Mouse (Mus musculus): ENCODE results near the gene Ccdc81. TPM values are rescaled to one million over a fixed set of nuclear protein-coding genes. Genes with fewer than 3 reads are reported as not detected.
A peak's percentile ranks its signal among the peaks of the same experiment; 100 is the strongest.

The Ccdc81 gene
- total RNA-seq, 2 experiments from 2014 or later, result not detected

DNA sequence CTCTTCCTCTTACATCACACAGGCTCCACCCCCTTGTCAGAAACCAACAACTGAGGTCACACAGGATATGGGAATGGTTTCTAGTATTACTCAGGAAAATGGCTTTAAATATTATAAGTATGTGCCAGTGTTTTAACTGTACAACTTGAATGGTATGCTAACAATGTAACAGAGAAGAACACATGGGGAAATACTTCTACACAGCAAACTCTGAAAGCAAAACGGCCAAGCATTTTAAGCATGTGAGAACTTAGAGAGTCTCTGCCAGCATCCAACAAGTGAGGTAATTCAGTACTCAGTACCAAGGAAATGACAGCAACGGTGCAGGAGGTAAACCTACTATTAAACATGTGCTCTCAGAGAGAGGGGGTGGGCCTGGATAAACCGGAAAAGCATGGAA is 18.9 kb downstream of the Ccdc81 start:
- intact Hi-C loops (cut with DNase I), result no loop called here
- DNase-seq (ENCODE audit: low spot score), result no peak

DNA sequence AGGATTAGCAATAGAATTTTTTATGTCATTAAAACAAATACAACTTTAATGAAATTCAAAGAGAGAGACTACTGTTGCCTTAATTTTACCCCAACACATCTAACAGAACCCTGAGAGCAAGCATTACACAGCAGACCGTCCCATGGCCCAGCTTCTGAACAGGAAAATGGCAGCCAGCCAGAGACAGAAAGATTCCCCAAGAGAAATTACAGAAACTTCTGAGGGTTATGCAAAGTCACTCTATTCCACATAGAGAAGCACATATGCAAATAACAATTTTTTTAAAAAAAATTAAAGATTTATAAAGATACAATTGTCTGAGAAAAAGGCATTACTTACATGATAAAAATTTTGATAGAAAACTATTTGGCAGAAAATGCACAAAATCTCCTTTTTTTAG is 23.7 kb downstream of the Ccdc81 start:
- intact Hi-C loops (cut with DNase I), result no loop called here
- DNase-seq (ENCODE audit: low spot score), result no peak

DNA sequence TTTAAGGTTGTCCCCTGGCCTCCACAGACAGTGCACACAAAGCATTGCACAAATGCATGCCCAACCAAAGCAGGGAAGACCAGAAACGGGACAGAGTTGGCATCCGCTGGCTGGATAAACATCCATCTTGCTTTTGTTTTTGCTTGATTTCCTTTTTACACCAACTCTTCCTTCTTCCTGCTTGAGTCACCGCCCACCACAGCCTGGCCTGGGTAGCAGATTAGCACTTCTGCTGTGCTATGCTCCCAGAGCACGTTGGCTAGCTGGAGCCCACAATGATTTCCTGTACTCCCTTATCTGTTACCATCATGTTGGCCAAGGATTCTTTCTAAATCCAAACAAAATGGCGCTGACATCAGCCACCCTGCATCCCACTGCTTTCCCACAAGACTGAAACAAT is 36.2 kb downstream of the Ccdc81 start:
- intact Hi-C loops (cut with DNase I), result no loop called here
- no peak for DNase-seq (ENCODE audit: low spot score)

DNA sequence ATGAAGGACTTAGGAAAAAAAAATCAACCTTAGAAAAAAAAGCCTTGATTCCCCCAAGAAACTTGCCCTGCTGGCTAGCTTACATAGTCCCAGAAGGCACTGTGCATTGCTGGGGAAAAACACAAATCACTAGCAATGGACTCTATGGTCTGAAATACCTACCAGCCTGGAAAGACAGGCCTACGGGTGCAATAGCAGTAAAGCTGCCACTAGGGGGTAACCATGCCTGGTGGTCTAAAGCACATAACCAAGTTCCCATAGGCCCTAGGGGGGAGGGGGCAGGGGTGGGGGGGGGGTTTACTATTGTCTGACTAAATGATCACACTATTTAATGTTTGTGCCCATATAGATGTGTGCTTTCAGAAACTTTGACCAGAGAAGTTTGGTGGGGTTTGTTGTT is 38.7 kb downstream of the Ccdc81 start:
- intact Hi-C loops (cut with DNase I), result no loop called here
- DNase-seq (ENCODE audit: low spot score), result no peak

DNA sequence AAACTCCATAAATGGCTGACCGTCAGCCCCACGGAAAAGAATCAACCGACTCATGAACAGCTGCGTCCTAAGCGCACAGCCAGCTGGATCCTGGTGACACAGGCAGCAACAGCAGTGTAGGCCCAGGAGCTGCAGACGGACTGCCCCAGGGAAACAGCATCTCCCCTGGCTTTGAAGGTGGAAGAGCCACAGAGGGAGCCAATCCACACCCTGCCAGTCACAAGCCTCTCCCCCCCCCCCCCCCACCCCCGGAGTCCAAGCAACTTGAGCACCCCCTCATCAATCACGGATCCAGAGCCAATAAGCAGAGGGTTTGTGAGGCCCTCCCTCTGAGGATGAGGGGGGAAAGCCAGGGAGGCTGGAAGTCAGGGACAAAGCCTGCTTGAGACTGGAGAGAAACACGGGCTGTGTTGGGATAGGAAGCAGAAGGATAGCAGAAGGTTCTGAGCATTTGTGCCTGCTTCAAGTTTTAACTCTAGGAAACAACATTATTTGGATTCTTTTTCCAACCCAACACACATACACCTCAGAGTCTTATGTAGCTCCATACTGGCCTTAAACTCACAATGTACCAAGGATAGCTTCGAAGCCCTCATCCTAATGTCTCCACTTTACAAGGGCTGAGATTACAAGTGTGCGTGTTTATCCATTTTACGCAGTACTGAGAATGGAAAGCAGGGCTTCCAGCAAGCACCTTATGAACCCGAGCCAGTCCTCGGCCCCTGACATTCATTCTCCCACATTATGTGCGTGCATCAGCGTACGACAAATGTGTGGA is 46.8 kb downstream of the Ccdc81 start:
- intact Hi-C loops (cut with DNase I), result no loop called here
- peak; percentile 52 for DNase-seq (ENCODE audit: low spot score)

DNA sequence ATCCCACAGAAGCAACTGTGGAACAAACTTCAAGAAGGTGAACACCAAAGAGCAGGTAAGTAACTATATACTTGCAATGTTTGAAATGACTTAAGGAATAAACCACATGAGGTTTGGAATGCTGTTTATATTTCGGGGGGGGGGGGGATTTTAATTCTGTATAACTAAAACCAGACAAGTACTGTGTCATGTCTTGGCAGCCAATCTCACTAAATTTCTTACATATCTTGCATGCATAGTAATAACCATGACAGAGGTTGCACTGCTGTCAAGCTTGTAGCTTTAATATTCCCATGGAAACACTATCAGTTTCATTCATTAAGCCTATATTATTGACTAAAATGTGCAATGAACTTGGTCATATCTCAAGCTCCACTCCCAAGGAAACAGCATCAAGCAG is 48.2 kb downstream of the Ccdc81 start:
- DNase-seq (ENCODE audit: low spot score), result no peak

DNA sequence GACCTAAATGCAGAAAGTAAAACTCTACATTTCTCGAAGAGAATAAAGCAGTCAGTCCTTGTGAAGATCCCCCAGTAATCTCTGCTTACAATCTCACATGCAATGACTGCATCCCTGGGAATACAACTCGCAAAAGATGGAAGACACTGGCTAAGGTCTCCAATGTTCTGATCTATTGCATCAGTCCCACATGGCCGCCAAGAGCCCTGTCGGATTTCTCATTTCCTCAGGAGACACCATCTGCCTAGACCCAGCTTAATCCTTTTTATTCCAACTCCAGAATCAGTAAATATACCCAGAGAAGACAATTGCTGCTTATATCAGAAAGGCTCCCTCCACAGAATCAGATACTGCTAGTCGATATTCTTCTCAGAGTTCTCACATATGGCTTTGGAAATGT is 50.3 kb downstream of the Ccdc81 start:
- DNase-seq (ENCODE audit: low spot score), result no peak
- intact Hi-C loops (cut with DNase I), result no loop called here

More for the DNA sequence above, 48.2 kb downstream of the Ccdc81 start:
- intact Hi-C loops (cut with DNase I), result no loop called here

DNA sequence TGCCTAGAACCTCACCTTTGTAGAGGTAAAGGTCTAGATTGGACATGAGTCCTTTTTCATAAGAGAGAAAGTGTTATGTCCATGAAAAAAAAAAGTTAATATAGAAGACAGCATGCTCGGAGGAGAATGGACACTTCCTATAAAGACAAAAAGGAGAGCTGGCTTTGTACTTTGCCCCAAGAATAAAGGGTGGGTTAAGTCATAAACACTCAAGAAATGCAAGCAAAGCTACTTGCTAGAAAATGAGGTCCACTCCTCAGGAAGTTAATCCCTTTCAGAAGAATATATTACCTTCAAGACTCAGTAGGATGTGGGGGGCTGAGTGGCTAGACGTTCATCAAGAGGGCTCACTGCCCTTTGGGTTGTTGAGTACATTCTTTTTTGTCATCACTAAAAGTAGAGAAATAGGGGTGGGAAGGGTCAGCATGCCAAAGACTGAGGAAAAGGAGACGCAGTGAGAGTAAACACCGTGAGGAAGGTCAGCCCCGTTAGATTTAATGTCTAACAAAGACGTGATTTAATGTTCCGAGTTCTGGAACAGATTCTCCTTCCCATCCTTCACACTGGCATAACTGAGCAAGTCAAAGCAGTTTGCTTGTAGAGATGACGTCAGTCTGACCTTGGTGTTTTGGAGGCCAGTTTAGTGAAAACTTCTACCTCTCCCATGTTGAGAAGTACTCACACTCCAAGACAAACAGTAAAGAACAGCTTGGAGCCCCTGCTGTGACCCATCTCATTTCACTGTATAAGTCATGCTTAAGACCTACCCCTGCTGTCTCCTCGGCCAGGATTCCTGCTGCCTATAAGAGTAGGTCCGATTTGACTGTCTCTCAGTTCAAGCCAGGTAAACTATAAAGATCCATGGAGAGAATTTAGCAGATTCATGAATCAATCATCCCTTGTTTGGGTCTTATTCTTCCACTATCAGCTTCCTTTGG is 51.0 kb downstream of the Ccdc81 start:
- intact Hi-C loops (cut with DNase I), result no loop called here
- no peak for DNase-seq (ENCODE audit: low spot score)

DNA sequence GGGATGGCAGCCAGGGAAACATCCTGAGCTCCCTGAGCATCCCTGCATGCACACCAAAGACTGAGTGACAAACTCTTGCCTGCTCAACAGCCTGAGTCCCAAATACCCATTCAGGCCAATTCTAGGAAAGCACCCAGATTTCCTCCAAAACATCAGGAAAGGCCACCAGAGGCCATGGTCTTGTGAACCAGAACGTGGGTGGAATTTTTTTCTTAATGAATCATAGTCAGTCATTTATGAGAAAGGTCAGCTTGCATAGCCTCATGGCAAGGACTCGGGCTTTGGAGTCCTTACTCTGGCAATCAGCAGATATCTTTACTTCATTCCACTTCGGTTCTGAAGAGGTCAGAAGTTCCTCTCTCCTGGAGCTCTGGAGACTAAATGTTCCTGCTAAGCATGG is 52.9 kb downstream of the Ccdc81 start:
- intact Hi-C loops (cut with DNase I), result no loop called here
- no peak for DNase-seq (ENCODE audit: low spot score)

DNA sequence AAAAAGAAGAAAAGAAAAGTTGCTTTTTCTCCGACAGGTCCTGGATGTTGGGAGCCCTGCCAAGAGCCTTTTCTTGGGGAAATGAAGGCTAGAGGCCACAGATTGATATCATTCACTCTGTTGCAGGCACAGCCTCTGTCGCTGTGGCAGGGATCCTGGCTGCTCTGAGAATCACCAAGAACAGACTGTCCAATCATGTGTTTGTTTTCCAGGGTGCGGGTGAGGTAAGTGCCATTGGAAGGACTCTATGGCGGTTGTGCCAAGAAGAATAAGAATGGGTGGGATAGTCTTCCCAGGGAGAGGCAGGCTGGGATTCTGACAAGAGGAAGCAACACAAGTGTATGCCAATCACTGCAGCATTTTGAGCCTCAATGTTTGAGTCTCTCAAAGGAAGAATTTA is 57.8 kb downstream of the Ccdc81 start:
- intact Hi-C loops (cut with DNase I), result loop anchor here (10.0 kb wide), 1 partner anchor 371 kb away; no protein-coding TSS in a partner anchor
- DNase-seq (ENCODE audit: low spot score), result no peak

DNA sequence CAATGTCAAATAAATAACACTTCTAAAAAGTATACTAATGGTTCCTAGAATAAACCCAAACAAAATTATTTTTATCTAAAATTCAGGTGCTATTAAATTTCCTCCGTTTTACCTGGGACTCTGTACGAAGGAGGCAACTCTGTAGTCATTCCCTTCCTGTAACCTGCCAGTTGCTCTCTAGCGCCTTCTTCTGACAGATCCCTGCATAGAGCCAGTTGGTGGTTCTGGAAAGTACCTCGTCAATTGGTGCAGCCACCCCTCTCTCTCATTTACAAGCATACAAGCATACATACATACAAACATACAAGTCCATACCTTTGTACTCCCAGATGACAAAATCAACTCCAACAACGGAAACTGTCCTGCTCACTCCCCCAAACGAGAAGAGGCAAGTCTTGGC is 59.9 kb downstream of the Ccdc81 start:
- intact Hi-C loops (cut with DNase I), result loop anchor here (10.0 kb wide), 1 partner anchor 369 kb away; no protein-coding TSS in a partner anchor
- no peak for DNase-seq (ENCODE audit: low spot score)

DNA sequence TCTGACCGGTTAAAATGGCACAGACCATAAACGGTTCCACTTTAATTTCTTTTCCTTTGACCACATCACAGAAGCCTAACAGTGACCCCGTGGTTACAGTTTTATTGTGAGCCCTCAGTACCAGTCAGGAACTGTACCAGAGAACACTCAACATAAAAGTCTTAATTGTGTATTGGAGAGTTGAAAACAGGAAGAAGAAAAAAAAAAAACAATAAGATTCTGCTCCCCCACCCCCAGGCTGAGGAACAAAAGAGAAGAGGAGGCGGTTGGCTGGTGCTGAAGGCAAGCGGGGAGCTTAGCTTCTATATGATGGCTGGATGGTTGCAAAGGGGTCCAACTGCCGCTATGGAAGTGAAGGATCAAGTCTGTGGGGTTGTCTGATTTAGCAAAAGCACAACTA is 60.3 kb downstream of the Ccdc81 start:
- no peak for DNase-seq (ENCODE audit: low spot score)

DNA sequence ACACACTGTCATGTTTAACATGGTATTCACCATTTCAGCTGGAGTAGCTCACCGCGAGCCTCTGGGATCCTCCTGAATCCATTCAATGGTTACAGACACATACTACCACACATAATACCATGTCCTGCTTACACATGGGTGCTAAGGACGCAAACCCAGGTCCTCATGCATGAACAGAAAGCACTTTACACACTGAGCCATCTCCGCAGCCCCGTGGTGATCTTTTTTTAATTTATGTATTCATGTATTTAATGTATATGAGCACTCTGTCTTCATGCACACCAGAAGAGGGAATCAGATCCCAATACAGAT is 61.1 kb downstream of the Ccdc81 start:
- intact Hi-C loops (cut with DNase I), result loop anchor here (1.0 to 10.0 kb wide), 2 partner anchors 342 to 368 kb away; no protein-coding TSS in a partner anchor
- DNase-seq (ENCODE audit: low spot score), result no peak

More for the DNA sequence above, 60.3 kb downstream of the Ccdc81 start:
- intact Hi-C loops (cut with DNase I), result loop anchor here (10.0 kb wide), 1 partner anchor 368 kb away; no protein-coding TSS in a partner anchor

DNA sequence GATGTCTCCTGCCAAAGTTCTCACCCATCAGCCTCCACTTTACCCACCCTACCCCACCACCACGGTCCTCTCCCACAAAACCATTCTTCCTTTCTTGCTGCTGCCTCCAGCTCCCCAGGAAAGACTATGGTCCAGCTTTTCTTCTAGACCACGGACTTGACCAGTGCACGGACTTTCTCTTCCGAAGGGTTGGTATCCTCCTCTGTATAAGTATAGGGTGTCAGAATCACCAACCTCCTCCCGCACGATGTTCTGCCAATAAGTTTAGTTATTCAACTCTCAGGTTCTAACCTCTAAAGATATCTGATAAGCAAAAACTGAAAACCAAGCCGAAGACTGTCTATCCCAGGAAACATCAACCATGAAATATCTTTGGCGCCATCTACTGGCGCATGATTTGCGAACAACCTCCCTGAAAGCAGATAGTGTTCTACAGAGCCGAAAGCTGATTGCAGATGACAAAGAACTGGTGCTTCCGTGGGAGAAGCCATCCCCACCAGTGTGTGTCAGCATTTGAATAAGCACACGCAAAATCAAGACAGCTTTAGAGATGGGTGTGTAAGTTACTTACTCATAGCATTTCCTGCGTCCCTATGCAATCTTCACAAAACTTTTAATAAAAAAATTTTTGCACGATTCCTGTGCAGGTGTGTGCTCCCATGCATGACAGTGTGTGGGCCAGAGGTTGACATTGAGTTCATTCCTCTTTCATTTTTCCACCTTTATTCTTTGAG is 61.6 kb downstream of the Ccdc81 start:
- peak; percentile 36 for DNase-seq (ENCODE audit: low spot score)
- intact Hi-C loops (cut with DNase I), result loop anchor here (1.0 to 10.0 kb wide), 2 partner anchors 342 to 367 kb away; no protein-coding TSS in a partner anchor

DNA sequence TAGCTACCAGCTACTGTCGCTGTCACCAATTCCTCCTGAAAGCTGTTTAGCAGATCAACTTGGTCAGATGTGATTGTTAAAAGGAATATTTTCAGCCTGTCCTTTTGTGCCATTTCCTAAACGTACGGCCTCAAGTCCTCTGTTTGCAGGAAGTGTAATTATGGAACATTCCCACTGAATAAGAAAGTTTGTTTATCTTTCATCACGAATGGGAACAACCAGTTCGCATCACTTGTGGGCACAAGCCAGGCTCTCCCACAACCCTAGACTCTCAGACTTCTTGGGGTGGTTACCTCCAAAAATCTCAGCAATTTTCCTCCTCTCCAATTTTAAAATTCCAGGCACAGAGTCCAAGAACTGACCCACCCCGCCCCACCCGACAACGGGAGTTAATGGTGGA is 63.7 kb downstream of the Ccdc81 start:
- DNase-seq (ENCODE audit: low spot score), result no peak
- intact Hi-C loops (cut with DNase I), result loop anchor here (10.0 kb wide), 1 partner anchor 365 kb away; no protein-coding TSS in a partner anchor

DNA sequence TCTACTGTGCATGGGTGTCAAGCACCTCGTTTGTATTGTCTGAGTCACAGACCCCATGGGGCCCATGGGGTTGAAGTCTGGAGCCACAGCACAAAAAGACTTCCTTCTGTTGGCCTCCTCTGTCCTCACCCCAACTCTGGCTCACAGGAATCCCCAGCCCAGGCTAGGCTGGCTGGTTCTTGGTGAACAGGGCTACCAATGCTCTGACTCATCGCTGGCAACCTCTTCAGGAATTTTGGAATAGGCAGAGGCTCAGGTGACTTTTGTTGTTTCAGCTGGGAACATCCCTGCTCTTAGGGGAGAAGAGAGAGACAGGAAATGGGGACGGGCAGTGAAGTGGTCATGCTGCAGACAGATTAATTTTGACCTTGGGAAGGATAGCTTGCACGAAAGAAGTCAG is 65.6 kb downstream of the Ccdc81 start:
- no peak for DNase-seq (ENCODE audit: low spot score)
- intact Hi-C loops (cut with DNase I), result no loop called here

DNA sequence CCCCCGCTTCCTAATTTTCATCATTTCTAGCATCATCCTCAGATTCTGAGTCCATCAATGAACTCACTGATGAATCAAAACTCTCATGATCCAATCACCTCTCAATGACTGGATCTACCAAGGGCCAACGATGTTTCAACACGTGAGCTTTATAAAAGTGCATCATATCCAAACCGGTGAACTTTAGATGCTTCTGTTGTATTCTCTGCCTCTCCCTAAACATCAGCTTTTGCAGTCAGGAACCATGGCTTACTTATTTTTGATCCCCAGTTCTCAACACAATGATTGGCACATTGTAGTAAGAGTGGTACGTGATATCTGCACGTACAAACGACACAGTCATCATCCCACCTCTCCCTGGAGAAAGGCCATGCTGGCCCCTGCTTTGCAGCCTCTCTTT is 66.8 kb downstream of the Ccdc81 start:
- intact Hi-C loops (cut with DNase I), result no loop called here
- no peak for DNase-seq (ENCODE audit: low spot score)

DNA sequence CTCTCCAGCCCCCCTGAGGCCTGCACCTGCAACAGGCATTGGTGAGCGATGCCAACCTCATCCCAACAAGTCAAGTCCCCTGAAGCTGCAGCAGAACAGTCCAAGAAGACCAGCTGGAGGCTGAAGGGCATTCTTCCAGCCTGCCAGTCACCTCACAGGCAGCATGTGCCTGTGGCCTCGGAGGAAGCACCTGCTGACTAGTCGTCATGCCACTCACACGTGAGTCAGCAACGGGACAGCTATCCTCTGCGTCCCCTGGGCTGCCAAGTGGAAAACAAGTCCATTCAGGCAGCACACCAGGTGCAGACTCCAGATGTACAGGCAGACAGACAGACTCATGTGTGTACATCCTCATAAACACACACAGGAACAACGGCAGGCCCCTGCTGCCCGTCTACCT is 67.9 kb downstream of the Ccdc81 start:
- no peak for DNase-seq (ENCODE audit: low spot score)
- intact Hi-C loops (cut with DNase I), result no loop called here

DNA sequence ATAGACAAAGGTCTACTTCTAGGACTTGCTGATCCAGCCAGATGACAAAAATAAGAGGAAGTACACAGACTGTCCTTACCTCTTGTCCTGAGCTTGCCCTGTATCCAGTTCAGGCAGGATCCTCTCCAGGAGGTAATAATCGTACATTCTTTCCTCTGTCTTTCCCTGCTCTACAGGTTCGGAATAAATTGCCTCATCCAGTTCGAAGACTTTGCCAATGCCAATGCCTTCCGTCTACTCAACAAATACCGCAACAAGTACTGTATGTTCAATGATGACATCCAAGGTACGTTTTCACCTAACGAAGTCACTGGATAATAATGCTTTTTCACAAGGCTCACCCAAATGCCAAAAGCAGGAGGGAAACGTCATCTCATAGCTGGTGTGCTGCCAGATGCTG is 69.9 kb downstream of the Ccdc81 start:
- DNase-seq (ENCODE audit: low spot score), result no peak
- intact Hi-C loops (cut with DNase I), result no loop called here

DNA sequence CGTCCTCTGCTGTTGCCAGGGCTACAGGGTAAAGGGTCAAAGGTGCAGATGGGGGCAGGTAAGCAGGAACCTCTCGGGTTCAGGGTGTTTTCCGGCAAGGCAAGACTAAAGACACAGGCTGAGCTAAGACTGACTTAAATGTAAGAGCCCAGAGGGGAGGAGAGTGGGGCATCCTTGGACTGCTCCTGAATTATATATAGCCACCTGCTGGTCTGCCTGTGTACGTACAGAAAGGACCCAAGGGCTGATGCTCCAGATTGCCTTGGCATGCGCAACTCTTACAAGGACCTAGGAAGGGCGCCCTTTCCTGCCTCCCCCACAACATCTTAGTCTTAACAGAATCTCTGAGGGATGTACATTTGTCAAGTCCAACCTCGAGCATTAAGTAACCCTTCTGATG is 74.2 kb downstream of the Ccdc81 start:
- intact Hi-C loops (cut with DNase I), result no loop called here
- no peak for DNase-seq (ENCODE audit: low spot score)
